Mouse (Mus musculus): ENCODE measurements at regions not wholly inside any gene's neighbourhood (a gene's known extent, or its start where the extent isn't known, plus 50 kb on each side); places are given as distances from the start of the nearest gene placed in this dataset.

DNA sequence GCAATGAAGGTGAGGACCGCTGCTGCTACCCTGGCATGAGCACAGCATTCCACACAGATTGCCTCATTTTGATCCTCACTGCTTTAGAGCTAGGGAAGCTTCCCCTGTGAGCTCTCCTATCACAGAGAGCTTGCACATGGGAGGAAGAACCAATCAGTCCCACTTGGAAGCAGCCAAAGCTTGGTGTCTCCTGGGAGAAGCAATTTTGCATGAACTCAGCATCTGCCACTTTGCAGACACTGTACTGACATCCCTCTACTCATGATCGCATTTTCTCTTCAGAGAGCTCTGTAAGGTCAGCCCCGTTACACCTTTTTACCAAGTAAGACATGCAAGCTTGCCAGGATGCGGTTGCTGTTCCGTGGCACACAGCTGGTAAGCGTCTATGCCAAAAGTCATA, 455.9 kb upstream of the Sall1 start:
- TF ChIP-seq CTCF (conservative IDR thresholded peaks at IDR 0.05; ENCODE audit: insufficient read depth, insufficient read length, low read depth, low read length) = no peak
- TF ChIP-seq POLR2A (IDR thresholded peaks at IDR 0.05; ENCODE audit: low read depth, low read length) = no peak

Measured in kidney, adult 2 months (tissue).